Mouse (Mus musculus): Measurements from ENCODE around the gene Sppl2b.

DNA sequence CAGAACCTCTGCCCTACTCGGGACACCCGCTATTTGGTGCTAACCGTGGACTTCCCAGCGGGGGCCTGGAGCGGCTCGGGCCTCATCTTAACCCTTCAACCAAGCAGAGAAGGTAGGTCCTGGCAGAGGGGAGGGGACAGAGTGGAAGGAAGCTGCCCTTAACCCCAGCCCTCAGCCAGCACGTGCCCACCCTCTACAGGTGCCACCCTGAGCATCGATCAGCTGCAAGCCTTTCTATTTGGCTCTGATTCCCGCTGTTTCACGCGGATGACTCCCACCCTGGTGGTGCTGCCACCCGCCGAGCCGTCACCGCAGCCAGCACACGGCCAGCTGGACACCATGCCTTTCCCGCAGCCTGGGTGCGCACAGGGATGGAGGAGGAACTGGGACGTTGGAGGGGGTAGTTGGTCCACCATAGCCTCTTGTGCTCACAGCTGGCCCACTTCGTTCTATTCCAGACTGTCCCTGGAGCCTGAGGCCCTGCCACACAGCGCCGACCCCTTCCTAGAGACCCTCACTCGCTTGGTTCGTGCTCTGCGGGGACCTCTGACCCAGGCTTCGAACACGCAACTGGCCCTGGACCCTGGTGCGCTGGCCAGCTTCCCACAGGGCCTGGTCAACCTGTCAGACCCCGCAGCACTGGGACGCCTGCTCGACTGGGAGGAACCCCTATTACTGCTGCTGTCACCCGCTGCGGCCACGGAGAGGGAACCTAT, 48.6 kb upstream of the Sppl2b start:
- TF ChIP-seq POLR2A (IDR thresholded peaks at IDR 0.05; ENCODE audit: extremely low read depth, insufficient read depth, low read length) (no peak), CTCF (IDR thresholded peaks at IDR 0.05; ENCODE audit: extremely low read depth, insufficient read depth, low read length) (no peak)
